In genomic region chr2:166745849-166746248, GRCm38 (mm10) we compare ENCODE assay signal across 10 mouse cellular contexts. TPM values are rescaled to one million over a fixed set of nuclear protein-coding genes. Genes with fewer than 3 reads are reported as not detected.
DNase-seq lines count a peak whose midpoint lies in the region; ATAC-seq and TF ChIP-seq lines count a peak whose summit lies in the region.
"Had no signal": no experiment of that assay in that cellular context is flagged by ENCODE, and none has a peak within 500 bp of the region (broad histone marks: within the 10 kb centered on the region; RNA-seq: fewer than 3 reads in every experiment).

No protein-coding gene starts in this region.

- peak; percentile 83 for DNase-seq in CH12.LX (ENCODE audit: extremely low read depth)
- DNase-seq in T-cell, adult 2 months (ENCODE audit: low spot score), result peak; percentile 11
- DNase-seq in liver, embryonic 13.5 days, result no peak
- peak; percentile 47 to 67 for DNase-seq in spleen, postnatal 4 days (ENCODE audit: low spot score in 2 of 2)
- DNase-seq in embryo, embryonic 11 days, result no peak
- DNase-seq in ovary, postnatal 36 days (ENCODE audit: low spot score), result no peak
- DNase-seq: layer of hippocampus, postnatal 36 days; right cerebral cortex, adult 18-20 months had no signal

- in situ Hi-C loops in CH12.LX (cut with MboI; ENCODE audit: low pct_ligation_motif_present, low pct_unique_long_range_greater_than_20kb, low sequenced_read_pairs), result no loop called here

- peak; percentile 67 for TF ChIP-seq EP300 in CH12.LX (IDR thresholded peaks at IDR 0.05; ENCODE audit: low read length)

- peak overlapping the region in 1 of 3 experiments; percentile 4 for H3K4me3 ChIP-seq in CH12.LX (replicated peaks in 1 of 3; ENCODE audit: low read depth in 2 of 3, low read length in 2 of 3, poor library complexity in 1 of 3)
- H3K4me3 ChIP-seq in liver, embryonic 13.5 days (replicated peaks), result no peak overlapping the region
- H3K4me3 ChIP-seq: lung, embryonic 15.5 days had no signal

- no peak for TF ChIP-seq POLR2A in CH12.LX (IDR thresholded peaks at IDR 0.05; ENCODE audit: low read depth, low read length)

- dilution Hi-C loops in CH12.LX (cut with MboI; ENCODE audit: extremely low pct_ligation_motif_present, extremely low pct_unique_long_range_greater_than_20kb, low sequenced_read_pairs), result no loop called here

- no peaks in the 10 kb centered on the region for H3K9me3 ChIP-seq in CH12.LX (replicated peaks; ENCODE audit: low read length)
- H3K9me3 ChIP-seq in liver, embryonic 13.5 days (replicated peaks), result no peaks in the 10 kb centered on the region
- H3K9me3 ChIP-seq: lung, embryonic 15.5 days had no signal

- no peak for TF ChIP-seq CTCF in CH12.LX (conservative IDR thresholded peaks at IDR 0.05 in 1 of 2, IDR thresholded peaks at IDR 0.05 in 1 of 2; ENCODE audit: low read depth in 2 of 2, low read length in 2 of 2)

- no peaks in the 10 kb centered on the region for H3K36me3 ChIP-seq in CH12.LX (replicated peaks in 1 of 2; ENCODE audit: control insufficient read depth in 1 of 2, insufficient read depth in 1 of 2, low read length in 1 of 2)
- no peaks in the 10 kb centered on the region for H3K36me3 ChIP-seq in liver, embryonic 13.5 days
- H3K36me3 ChIP-seq: lung, embryonic 15.5 days had no signal

- peak; percentile 2; the same call in 1 of the 2 replicates for TF ChIP-seq RAD21 in CH12.LX (IDR thresholded peaks at IDR 0.05; ENCODE audit: low read depth, low read length)

- WGBS in liver, embryonic 13.5 days (ENCODE audit: insufficient replicate concordance), result 49% methylated on average over 9 of the region's 9 CpGs

- H3K27me3 ChIP-seq in CH12.LX (replicated peaks), result no peaks in the 10 kb centered on the region
- no peaks in the 10 kb centered on the region for H3K27me3 ChIP-seq in liver, embryonic 13.5 days
- H3K27me3 ChIP-seq: lung, embryonic 15.5 days had no signal

- peaks cover 29 to 74% of the 10 kb centered on the region in 2 experiments for H3K4me1 ChIP-seq in CH12.LX (ENCODE audit: control insufficient read depth in 1 of 2, insufficient read depth in 2 of 2)
- peaks cover 20% of the 10 kb centered on the region for H3K4me1 ChIP-seq in liver, embryonic 13.5 days (replicated peaks)

- peak overlapping the region; percentile 24; the same call in 1 of the 2 replicates for H3K4me2 ChIP-seq in CH12.LX (ENCODE audit: insufficient read depth, low read depth, poor library complexity, severe bottlenecking)
- H3K4me2 ChIP-seq in liver, embryonic 13.5 days, result peak overlapping the region; percentile 47
- H3K4me2 ChIP-seq: lung, embryonic 15.5 days had no signal

- H3K27ac ChIP-seq in CH12.LX (ENCODE audit: insufficient read depth, low read depth), result peak overlapping the region; percentile 7
- peak overlapping the region; percentile 60 for H3K27ac ChIP-seq in liver, embryonic 13.5 days
- H3K27ac ChIP-seq: lung, embryonic 15.5 days had no signal

- no peak for ATAC-seq in liver, embryonic 13.5 days (ENCODE audit: low read depth)
- ATAC-seq in activated CD4-positive, CD25-positive, alpha-beta regulatory T cell, adult 4 months, result no peak

- no peak overlapping the region for H3K9ac ChIP-seq in CH12.LX (ENCODE audit: insufficient read depth, low read depth)
- H3K9ac ChIP-seq in liver, embryonic 13.5 days, result peak overlapping the region; percentile 24
- H3K9ac ChIP-seq: lung, embryonic 15.5 days had no signal

- no peaks in the 10 kb centered on the region for H3K79me2 ChIP-seq in CH12.LX (replicated peaks; ENCODE audit: control insufficient read depth, extremely low read depth, insufficient read depth, poor library complexity, severe bottlenecking)

TF ChIP-seq in CH12.LX, 34 proteins besides CTCF, POLR2A, EP300 and RAD21:
- no peak for TF ChIP-seq UBTF (IDR thresholded peaks at IDR 0.05; ENCODE audit: low read depth, low read length)
- peak; percentile 60 for TF ChIP-seq ETS1 (conservative IDR thresholded peaks at IDR 0.05; ENCODE audit: low read depth, low read length)
- TF ChIP-seq JUND (conservative IDR thresholded peaks at IDR 0.05; ENCODE audit: low read depth, low read length), result no peak
- TF ChIP-seq SMC3 (IDR thresholded peaks at IDR 0.05; ENCODE audit: low read depth, low read length), result peak; percentile 17; the same call in 1 of the 2 replicates
- 0 out of 2 replicates have a peak, but pooled peaks have one; percentile 49 for TF ChIP-seq MAX (IDR thresholded peaks at IDR 0.05; ENCODE audit: low read length)
- peak; percentile 84 for TF ChIP-seq CHD2 (IDR thresholded peaks at IDR 0.05; ENCODE audit: low read length)
- 0 out of 2 replicates have a peak, but pooled peaks have one; percentile 19 for TF ChIP-seq NELFE (IDR thresholded peaks at IDR 0.05; ENCODE audit: low read depth, low read length)
- TF ChIP-seq ZMIZ1 (IDR thresholded peaks at IDR 0.05; ENCODE audit: low read depth, low read length), result no peak
- TF ChIP-seq PAX5 (IDR thresholded peaks at IDR 0.05; ENCODE audit: low read length), result no peak
- no peak for TF ChIP-seq KAT2A (IDR thresholded peaks at IDR 0.05; ENCODE audit: insufficient replicate concordance, low read length)
- peak; percentile 38; the same call in 1 of the 2 replicates for TF ChIP-seq HCFC1 (IDR thresholded peaks at IDR 0.05; ENCODE audit: low read depth, low read length)
- no peak for TF ChIP-seq ZC3H11A (IDR thresholded peaks at IDR 0.05; ENCODE audit: low read depth, low read length)
- TF ChIP-seq BHLHE40 (IDR thresholded peaks at IDR 0.05; ENCODE audit: low read depth, low read length), result peak; percentile 80
- TF ChIP-seq MAFK (IDR thresholded peaks at IDR 0.05; ENCODE audit: insufficient replicate concordance, low read length), result no peak
- TF ChIP-seq ELF1 (IDR thresholded peaks at IDR 0.05; ENCODE audit: low read depth, low read length), result peak; percentile 49; the same call in 1 of the 2 replicates
- TF ChIP-seq CHD1 (IDR thresholded peaks at IDR 0.05; ENCODE audit: low read depth, low read length), result no peak
- TF ChIP-seq ZNF384 (IDR thresholded peaks at IDR 0.05; ENCODE audit: low read depth, low read length), result no peak
- peak; percentile 75; the same call in 1 of the 2 replicates for TF ChIP-seq TCF12 (IDR thresholded peaks at IDR 0.05; ENCODE audit: low read depth, low read length)
- peak; percentile 78 for TF ChIP-seq MEF2A (IDR thresholded peaks at IDR 0.05; ENCODE audit: borderline replicate concordance, low read depth, low read length)
- no peak for TF ChIP-seq POLR2AphosphoS2 (IDR thresholded peaks at IDR 0.05; ENCODE audit: low read depth, low read length)
- TF ChIP-seq SIN3A (IDR thresholded peaks at IDR 0.05; ENCODE audit: low read length), result peak; percentile 31; the same call in 1 of the 2 replicates
- no peak for TF ChIP-seq MAZ (IDR thresholded peaks at IDR 0.05; ENCODE audit: low read depth, low read length)
- TF ChIP-seq IRF4 (IDR thresholded peaks at IDR 0.05; ENCODE audit: low read depth, low read length), result peak; percentile 70
- TF ChIP-seq MYC (IDR thresholded peaks at IDR 0.05; ENCODE audit: low read depth, low read length), result 0 out of 2 replicates have a peak, but pooled peaks have one; percentile 62
- no peak for TF ChIP-seq GABPA (IDR thresholded peaks at IDR 0.05; ENCODE audit: insufficient replicate concordance, low read depth, low read length)
TF ChIP-seq in CH12.LX: peak in this region for 13.

RNA-seq across cellular contexts. Expression of gene Prex1, which starts 32.2 kb away (rescaled TPM):
- 11.6 and 18.5 TPM in 2 replicates for total RNA-seq in CH12.LX (2012; rRNA removed)
- 4.9 and 5.5 TPM in 2 replicates for total RNA-seq in CH12.LX (2014; rRNA removed)
- polyA plus RNA-seq in CH12.LX (2012; ENCODE audit: insufficient read length, low read depth), result 14.6 and 19.5 TPM in 2 replicates
- 9.1 and 9.8 TPM in 2 replicates for polyA plus RNA-seq in liver, embryonic 13.5 days (2015; fragmentation: Nextera tagmentation; extraction: Ambion mirVana)
- 10 to 100 TPM; 34.5 to 45.2 TPM for polyA plus RNA-seq in activated CD4-positive, CD25-positive, alpha-beta regulatory T cell, adult 4 months (2017; shearing (Covaris generic))

RNA-seq across cellular contexts. Expression of gene Trp53rkb, which starts 46.5 kb away (rescaled TPM):
- total RNA-seq in CH12.LX (2012; rRNA removed) (6.0 and 7.1 TPM in 2 replicates), CH12.LX (2014; rRNA removed) (7.0 and 8.8 TPM in 2 replicates)
- polyA plus RNA-seq in CH12.LX (2012; ENCODE audit: insufficient read length, low read depth), result 7.8 and 9.1 TPM in 2 replicates
- 3.8 and 4.5 TPM in 2 replicates for polyA plus RNA-seq in liver, embryonic 13.5 days (2015; fragmentation: Nextera tagmentation; extraction: Ambion mirVana)
- 1 to 10 TPM in 1 of 2 experiments, under 1 TPM in 1; 0.41 to 1.0 TPM for polyA plus RNA-seq in activated CD4-positive, CD25-positive, alpha-beta regulatory T cell, adult 4 months (2017; shearing (Covaris generic))

RNA-seq across cellular contexts. Expression of gene Arfgef2, which starts 59.5 kb away (rescaled TPM):
- total RNA-seq in CH12.LX (2012; rRNA removed) (11.2 and 12.5 TPM in 2 replicates), CH12.LX (2014; rRNA removed) (8.2 and 9.2 TPM in 2 replicates)
- 15.3 and 18.7 TPM in 2 replicates for polyA plus RNA-seq in CH12.LX (2012; ENCODE audit: insufficient read length, low read depth)
- 3.4 and 5.1 TPM in 2 replicates for polyA plus RNA-seq in liver, embryonic 13.5 days (2015; fragmentation: Nextera tagmentation; extraction: Ambion mirVana)
- 1 to 10 TPM; 2.9 TPM for polyA plus RNA-seq in activated CD4-positive, CD25-positive, alpha-beta regulatory T cell, adult 4 months (2017; shearing (Covaris generic))

Comparison
In these comparisons a context has a peak if more than half of its experiments do, and no peak if none do; other contexts are left out.
1. DNase-seq: peak in CH12.LX (single experiment), T-cell, adult 2 months (single experiment) and spleen, postnatal 4 days (2 of 2); none in liver, embryonic 13.5 days (single experiment), embryo, embryonic 11 days (single experiment) and ovary, postnatal 36 days (single experiment).